Mouse (Mus musculus): ENCODE data around the gene Zfp704. TPM values are rescaled to one million over a fixed set of nuclear protein-coding genes. Genes with fewer than 3 reads are reported as not detected.

Gene Zfp704
- total RNA-seq (2021) = 10 to 100 TPM; 28.4 to 31.7 TPM

GRCm38 (mm10) chr3:9609581-9610341 lies at the start of gene Zfp704:
Gene Zfp704, minus strand, starts transcription at chr3:9610085.
- intact Hi-C loops (cut with DNase I) = loop anchor here (5.0 kb wide), 2 partner anchors 112 to 207 kb away; no protein-coding TSS in a partner anchor
- peak; percentile 79 to 89 for DNase-seq (ENCODE audit: low spot score in 2 of 2)

- intact Hi-C loops (cut with DNase I) = no loop called here
- no peak for DNase-seq (ENCODE audit: low spot score in 2 of 2)
Observed at GRCm38 (mm10) chr3:9633036-9634005, 23.4 kb upstream of the Zfp704 start.

- DNase-seq (ENCODE audit: low spot score in 2 of 2) = peak; percentile 50 to 64
- intact Hi-C loops (cut with DNase I) = no loop called here
Observed at GRCm38 (mm10) chr3:9629951-9630350, 20.1 kb upstream of the Zfp704 start.

GRCm38 (mm10) chr3:9628041-9628440 lies 18.2 kb upstream of the Zfp704 start:
- DNase-seq (ENCODE audit: low spot score in 2 of 2) = no peak
- intact Hi-C loops (cut with DNase I) = no loop called here

GRCm38 (mm10) chr3:9626149-9626548 lies 16.3 kb upstream of the Zfp704 start:
- intact Hi-C loops (cut with DNase I) = no loop called here

GRCm38 (mm10) chr3:9620611-9621010 lies 10.7 kb upstream of the Zfp704 start:
- intact Hi-C loops (cut with DNase I) = no loop called here
- DNase-seq (ENCODE audit: low spot score in 2 of 2) = no peak

More at GRCm38 (mm10) chr3:9626149-9626548, 16.3 kb upstream of the Zfp704 start:
- DNase-seq (ENCODE audit: low spot score in 2 of 2) = no peak

GRCm38 (mm10) chr3:9619562-9620275 lies 9.8 kb upstream of the Zfp704 start:
- DNase-seq (ENCODE audit: low spot score in 2 of 2) = no peak
- intact Hi-C loops (cut with DNase I) = no loop called here

- intact Hi-C loops (cut with DNase I) = no loop called here
Observed at GRCm38 (mm10) chr3:9617101-9617500, 7.2 kb upstream of the Zfp704 start.

GRCm38 (mm10) chr3:9614676-9615075 lies 4.8 kb upstream of the Zfp704 start:
- no peak for DNase-seq (ENCODE audit: low spot score in 2 of 2)
- intact Hi-C loops (cut with DNase I) = no loop called here

More at GRCm38 (mm10) chr3:9617101-9617500, 7.2 kb upstream of the Zfp704 start:
- DNase-seq (ENCODE audit: low spot score in 2 of 2) = no peak

- intact Hi-C loops (cut with DNase I) = no loop called here
- no peak for DNase-seq (ENCODE audit: low spot score in 2 of 2)
Observed at GRCm38 (mm10) chr3:9614011-9614410, 4.1 kb upstream of the Zfp704 start.

GRCm38 (mm10) chr3:9611226-9611625 lies 1.3 kb upstream of the Zfp704 start:
- intact Hi-C loops (cut with DNase I) = no loop called here
- no peak for DNase-seq (ENCODE audit: low spot score in 2 of 2)

- intact Hi-C loops (cut with DNase I) = no loop called here
- no peak for DNase-seq (ENCODE audit: low spot score in 2 of 2)
Observed at GRCm38 (mm10) chr3:9610426-9610825, 541 bp upstream of the Zfp704 start.

GRCm38 (mm10) chr3:9608906-9609580 lies 842 bp downstream of the Zfp704 start:
- peak in 1 of 2 experiments; percentile 51 for DNase-seq (ENCODE audit: low spot score in 2 of 2)
- intact Hi-C loops (cut with DNase I) = loop anchor here (5.0 kb wide), 2 partner anchors 112 to 207 kb away; no protein-coding TSS in a partner anchor

- intact Hi-C loops (cut with DNase I) = loop anchor here (5.0 kb wide), 2 partner anchors 111 to 206 kb away; no protein-coding TSS in a partner anchor
- peak; percentile 42 to 49 for DNase-seq (ENCODE audit: low spot score in 2 of 2)
Observed at GRCm38 (mm10) chr3:9608441-9608905, 1.4 kb downstream of the Zfp704 start.

GRCm38 (mm10) chr3:9607686-9608085 lies 2.2 kb downstream of the Zfp704 start:
- no peak for DNase-seq (ENCODE audit: low spot score in 2 of 2)
- intact Hi-C loops (cut with DNase I) = loop anchor here (5.0 kb wide), 2 partner anchors 110 to 205 kb away; no protein-coding TSS in a partner anchor

- intact Hi-C loops (cut with DNase I) = loop anchor here (5.0 kb wide), 2 partner anchors 109 to 204 kb away; no protein-coding TSS in a partner anchor
- DNase-seq (ENCODE audit: low spot score in 2 of 2) = no peak
Observed at GRCm38 (mm10) chr3:9605784-9606706, 3.8 kb downstream of the Zfp704 start.

GRCm38 (mm10) chr3:9604941-9605340 lies 4.9 kb downstream of the Zfp704 start:
- no peak for DNase-seq (ENCODE audit: low spot score in 2 of 2)
- intact Hi-C loops (cut with DNase I) = loop anchor here (5.0 kb wide), 2 partner anchors 108 to 203 kb away; no protein-coding TSS in a partner anchor

- intact Hi-C loops (cut with DNase I) = no loop called here
Observed at GRCm38 (mm10) chr3:9603866-9604265, 6.0 kb downstream of the Zfp704 start.

More at GRCm38 (mm10) chr3:9603866-9604265, 6.0 kb downstream of the Zfp704 start:
- no peak for DNase-seq (ENCODE audit: low spot score in 2 of 2)

Data from left cerebral cortex, postnatal 25 days (tissue).